Comparison of ENCODE assay signal across 30 mouse cellular contexts in the genomic region with DNA sequence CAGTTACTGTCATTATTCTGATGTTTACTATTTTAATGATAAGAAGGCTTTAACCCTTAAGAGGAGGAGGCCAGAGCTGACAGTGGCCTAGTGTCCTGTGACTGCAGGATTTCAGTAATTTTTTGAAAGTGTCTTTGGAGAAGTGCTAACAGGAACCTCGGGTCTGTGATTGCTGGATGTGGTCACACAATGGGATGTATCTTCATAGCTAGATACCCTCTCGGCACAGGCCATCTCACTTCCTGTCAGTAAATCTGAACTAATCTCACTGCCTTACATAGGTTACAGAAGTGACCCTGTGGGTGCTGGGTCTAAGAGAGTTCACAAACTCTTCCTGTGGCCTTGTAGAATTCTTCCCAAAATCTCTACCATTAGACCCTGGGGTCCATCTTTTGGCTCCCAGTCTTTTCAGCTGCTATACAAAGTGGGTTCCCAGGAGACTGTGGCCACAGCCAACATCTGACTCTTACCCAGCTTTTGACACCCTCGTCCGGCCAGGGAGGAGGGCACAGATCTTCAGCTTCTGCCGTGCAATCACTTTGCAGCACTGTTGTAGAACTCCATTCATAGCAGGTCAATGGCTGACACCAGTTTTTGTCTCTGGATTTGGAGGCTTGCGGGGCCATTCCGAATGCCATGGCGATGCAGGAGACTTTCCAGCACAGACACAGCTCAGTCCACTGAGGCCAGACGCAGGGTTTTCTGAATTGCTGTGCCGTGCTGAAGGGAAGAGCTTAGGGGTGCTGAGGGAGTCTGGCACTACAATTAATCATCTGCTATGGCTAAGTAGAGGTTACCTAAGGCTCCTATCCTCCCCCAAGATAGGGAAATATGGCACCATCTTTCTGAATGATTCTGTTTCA.
A peak's percentile ranks its signal among the peaks of the same experiment; 100 is the strongest.
DNase-seq lines count a peak whose midpoint lies in the region; ATAC-seq and TF ChIP-seq lines count a peak whose summit lies in the region.
"Had no signal": no experiment of that assay in that cellular context is flagged by ENCODE, and none has a peak within 500 bp of the region (broad histone marks: within the 10 kb centered on the region; RNA-seq: fewer than 3 reads in every experiment).

No protein-coding gene starts in this region.

- H3K9ac ChIP-seq in hindbrain, embryonic 15.5 days, result no peak overlapping the region
- H3K9ac ChIP-seq in hindbrain, embryonic 13.5 days, result no peak overlapping the region
- no peak overlapping the region for H3K9ac ChIP-seq in hindbrain, postnatal 0 days (replicated peaks; ENCODE audit: low read length)
- H3K9ac ChIP-seq: forebrain, embryonic 13.5 days; heart, embryonic 13.5 days; intestine, embryonic 15.5 days; limb, embryonic 15.5 days; liver, embryonic 15.5 days; lung, embryonic 15.5 days; midbrain, embryonic 13.5 days; neural tube, embryonic 15.5 days had no signal

- H3K4me2 ChIP-seq in hindbrain, embryonic 15.5 days, result no peak overlapping the region
- no peak overlapping the region for H3K4me2 ChIP-seq in hindbrain, embryonic 13.5 days
- no peak overlapping the region for H3K4me2 ChIP-seq in hindbrain, postnatal 0 days (ENCODE audit: low read depth, low read length)
- H3K4me2 ChIP-seq: forebrain, embryonic 13.5 days; heart, embryonic 13.5 days; intestine, embryonic 15.5 days; limb, embryonic 15.5 days; liver, embryonic 15.5 days; lung, embryonic 15.5 days; midbrain, embryonic 13.5 days; neural tube, embryonic 15.5 days had no signal

- H3K27me3 ChIP-seq in hindbrain, embryonic 15.5 days, result no peaks in the 10 kb centered on the region
- H3K27me3 ChIP-seq in hindbrain, embryonic 13.5 days, result no peaks in the 10 kb centered on the region
- H3K27me3 ChIP-seq in hindbrain, postnatal 0 days (ENCODE audit: insufficient read depth, low read length), result no peaks in the 10 kb centered on the region
- H3K27me3 ChIP-seq: CH12.LX; forebrain, embryonic 13.5 days; intestine, embryonic 15.5 days; limb, embryonic 15.5 days; liver, embryonic 15.5 days; lung, embryonic 15.5 days; midbrain, embryonic 13.5 days; neural tube, embryonic 15.5 days had no signal

- no peak overlapping the region for H3K4me3 ChIP-seq in hindbrain, embryonic 15.5 days
- H3K4me3 ChIP-seq in hindbrain, embryonic 13.5 days, result no peak overlapping the region
- no peak overlapping the region for H3K4me3 ChIP-seq in hindbrain, postnatal 0 days (ENCODE audit: low read length)
- H3K4me3 ChIP-seq: forebrain, embryonic 13.5 days; heart, embryonic 13.5 days; intestine, embryonic 15.5 days; layer of hippocampus, adult 2 months; limb, embryonic 10.5 days; limb, embryonic 15.5 days; liver, embryonic 15.5 days; lung, embryonic 15.5 days; midbrain, embryonic 13.5 days; neural tube, embryonic 15.5 days had no signal

- H3K9me3 ChIP-seq in hindbrain, embryonic 15.5 days, result no peaks in the 10 kb centered on the region
- H3K9me3 ChIP-seq in hindbrain, embryonic 13.5 days, result no peaks in the 10 kb centered on the region
- H3K9me3 ChIP-seq in hindbrain, postnatal 0 days (ENCODE audit: low read length), result no peaks in the 10 kb centered on the region
- H3K9me3 ChIP-seq: forebrain, embryonic 13.5 days; heart, embryonic 13.5 days; intestine, embryonic 15.5 days; limb, embryonic 10.5 days; limb, embryonic 15.5 days; liver, embryonic 15.5 days; lung, embryonic 15.5 days; midbrain, embryonic 13.5 days; neural tube, embryonic 15.5 days had no signal

- no peak for TF ChIP-seq CTCF in hindbrain, postnatal 0 days (IDR thresholded peaks at IDR 0.05; ENCODE audit: low read depth)

- 49% methylated on average over 10 of the region's 10 CpGs for WGBS in hindbrain, embryonic 15.5 days
- WGBS in hindbrain, embryonic 13.5 days, result 52% methylated on average over 10 of the region's 10 CpGs
- 50% methylated on average over 10 of the region's 10 CpGs for WGBS in hindbrain, postnatal 0 days

- no peaks in the 10 kb centered on the region for H3K36me3 ChIP-seq in hindbrain, embryonic 15.5 days
- no peaks in the 10 kb centered on the region for H3K36me3 ChIP-seq in hindbrain, embryonic 13.5 days
- no peaks in the 10 kb centered on the region for H3K36me3 ChIP-seq in hindbrain, postnatal 0 days (ENCODE audit: insufficient read depth, low read length)
- H3K36me3 ChIP-seq: heart, embryonic 13.5 days; intestine, embryonic 15.5 days; limb, embryonic 10.5 days; limb, embryonic 15.5 days; liver, embryonic 15.5 days; lung, embryonic 15.5 days; midbrain, embryonic 13.5 days; neural tube, embryonic 15.5 days had no signal

- ATAC-seq in hindbrain, embryonic 15.5 days (ENCODE audit: low FRiP score, low read depth), result peak; percentile 51; the same call in 1 of the 2 replicates
- ATAC-seq in hindbrain, embryonic 13.5 days (ENCODE audit: low FRiP score), result no peak
- peak; percentile 71; the same call in 1 of the 2 replicates for ATAC-seq in hindbrain, postnatal 0 days
- ATAC-seq: activated CD4-positive, CD25-positive, alpha-beta regulatory T cell, adult 4 months; forebrain, embryonic 13.5 days; intestine, embryonic 15.5 days; midbrain, embryonic 13.5 days had no signal

- H3K4me1 ChIP-seq in hindbrain, embryonic 15.5 days (replicated peaks), result peaks cover 8% of the 10 kb centered on the region; the same call in 1 of the 2 replicates
- H3K4me1 ChIP-seq in hindbrain, embryonic 13.5 days (replicated peaks), result 0 out of 2 replicates have a peak, but pooled peaks cover 3% of the 10 kb centered on the region
- H3K4me1 ChIP-seq in hindbrain, postnatal 0 days (ENCODE audit: insufficient read depth, low read length), result no peaks in the 10 kb centered on the region
- H3K4me1 ChIP-seq: forebrain, embryonic 13.5 days; intestine, embryonic 15.5 days; liver, embryonic 15.5 days; lung, embryonic 15.5 days had no signal

- peak; percentile 8 to 17 for DNase-seq in spleen, postnatal 36 days (ENCODE audit: low spot score in 2 of 2)
- no peak for DNase-seq in spleen, postnatal 4 days (ENCODE audit: low spot score in 2 of 2)
- DNase-seq in hindbrain, postnatal 0 days (ENCODE audit: low spot score), result peak; percentile 35
- no peak for DNase-seq in gastrocnemius, adult 18-20 months (ENCODE audit: low spot score)
- no peak for DNase-seq in layer of hippocampus, postnatal 10 days (ENCODE audit: low spot score in 2 of 2)
- DNase-seq: adrenal gland, adult 2 months; adrenal gland, postnatal 36 days; cerebellum, adult 2 months; cerebellum, postnatal 14 days; gastrocnemius, postnatal 25 days; heart, postnatal 10 days; kidney, adult 2 months; kidney, postnatal 36 days; spleen, adult 18-20 months; thymus, adult 18-20 months; thymus, postnatal 36 days had no signal

- no peak overlapping the region for H3K27ac ChIP-seq in hindbrain, embryonic 15.5 days (replicated peaks)
- no peak overlapping the region for H3K27ac ChIP-seq in hindbrain, embryonic 13.5 days
- H3K27ac ChIP-seq in hindbrain, postnatal 0 days, result no peak overlapping the region
- H3K27ac ChIP-seq: forebrain, embryonic 13.5 days; heart, embryonic 13.5 days; intestine, embryonic 15.5 days; layer of hippocampus, adult 2 months; limb, embryonic 10.5 days; limb, embryonic 15.5 days; liver, embryonic 15.5 days; lung, embryonic 15.5 days; midbrain, embryonic 13.5 days; neural tube, embryonic 15.5 days had no signal

Comparison
In these comparisons a context has a peak if more than half of its experiments do, and no peak if none do; other contexts are left out.
1. DNase-seq: peak in spleen, postnatal 36 days (2 of 2) and hindbrain, postnatal 0 days (single experiment); none in spleen, postnatal 4 days (0 of 2), gastrocnemius, adult 18-20 months (single experiment) and layer of hippocampus, postnatal 10 days (0 of 2).